Mouse (Mus musculus) olfactory bulb, adult 2 months (tissue): Measurements from ENCODE around the gene Smarce1.

Source experiments
- CTCF ChIP-seq: fragments of 200-500 bp; IDR thresholded peaks from 2 replicates; pipeline ENCODE4 v1.5.1; 2012; ENCODE audit warnings: low read depth, mild to moderate bottlenecking, low read length, moderate library complexity; ENCODE audit not compliant: insufficient read depth
- POLR2A ChIP-seq: fragments of 200-500 bp; IDR thresholded peaks from 2 replicates; pipeline ENCODE4 v1.6.1; 2012; ENCODE audit warnings: mild to moderate bottlenecking, low read depth, low read length, moderate library complexity; ENCODE audit not compliant: insufficient read depth

- TF ChIP-seq CTCF = no peak
- no peak for TF ChIP-seq POLR2A
Observed at GRCm38 (mm10) chr11:99212693-99213092, 18.1 kb downstream of the Smarce1 start.
